Mouse (Mus musculus) neural tube, embryonic 14.5 days (tissue): ENCODE results near the gene Gnao1. TPM values are rescaled to one million over a fixed set of nuclear protein-coding genes. Genes with fewer than 3 reads are reported as not detected.

Experiments
- ATAC-seq: fragments of 200-750 bp; cut with Nextera tagmentation; 2 replicates; pipeline ENCODE4 v1.8.0; 2017; ENCODE audit warnings: low read depth, mild to moderate bottlenecking, moderate TSS enrichment, moderate library complexity
- H3K27ac ChIP-seq: fragments of 300-500 bp; sonication (generic); 2 replicates; pipeline ENCODE4 v1.5.1; 2014; ENCODE audit warnings: low read depth, mild to moderate bottlenecking, control low read depth, low read length, moderate library complexity, mixed read lengths
- H3K27me3 ChIP-seq: fragments of 300-500 bp; sonication (generic); 2 replicates; pipeline ENCODE4 v1.6.1; 2014; ENCODE audit warnings: low read length; ENCODE audit not compliant: control insufficient read depth, insufficient read depth
- H3K36me3 ChIP-seq: fragments of 300-500 bp; sonication (generic); 2 replicates; pipeline ENCODE4 v1.6.1; 2014; ENCODE audit warnings: low read length, mixed read lengths; ENCODE audit not compliant: control insufficient read depth, insufficient read depth
- H3K4me1 ChIP-seq: fragments of 300-500 bp; sonication (generic); 2 replicates; pipeline ENCODE4 v1.6.1; 2014; ENCODE audit warnings: low read length; ENCODE audit not compliant: control insufficient read depth, insufficient read depth
- H3K4me2 ChIP-seq: fragments of 300-500 bp; sonication (generic); 2 replicates; pipeline ENCODE4 v1.6.1; 2014; ENCODE audit warnings: mild to moderate bottlenecking, low read depth, low read length, control low read depth
- H3K4me3 ChIP-seq: fragments of 300-500 bp; sonication (generic); 2 replicates; pipeline ENCODE4 v1.5.1; 2014; ENCODE audit warnings: low read depth, low read length, control low read depth, mixed read lengths
- H3K9ac ChIP-seq: fragments of 300-500 bp; sonication (generic); replicated peaks from 2 replicates; pipeline ENCODE4 v1.6.1; 2014; ENCODE audit warnings: low read depth, mild to moderate bottlenecking, control low read depth, low read length, mixed read lengths
- H3K9me3 ChIP-seq: fragments of 300-500 bp; sonication (generic); 2 replicates; pipeline ENCODE4 v1.6.1; 2016; ENCODE audit warnings: low read length; ENCODE audit not compliant: control insufficient read depth
- WGBS: fragments of 180-500 bp; shearing (Covaris S2); extraction: QIAGEN DNeasy Blood & Tissue Kit; methylation state at CpG from one replicate; pipeline ENCODE4 v1.1.7; 2014; 5-methylcytosine and 5-hydroxymethylcytosine counted together
- polyA plus RNA-seq: library from polyadenylated mRNA; unstranded; fragments of >200 nt; fragmentation: Nextera tagmentation; extraction: Ambion mirVana; gene quantifications from 2 replicates; pipeline ENCODE4 v1.2.1, GENCODE M21; 2014

Gene Gnao1
- polyA plus RNA-seq, 1 experiment from 2014 or later, result 214 TPM

DNA sequence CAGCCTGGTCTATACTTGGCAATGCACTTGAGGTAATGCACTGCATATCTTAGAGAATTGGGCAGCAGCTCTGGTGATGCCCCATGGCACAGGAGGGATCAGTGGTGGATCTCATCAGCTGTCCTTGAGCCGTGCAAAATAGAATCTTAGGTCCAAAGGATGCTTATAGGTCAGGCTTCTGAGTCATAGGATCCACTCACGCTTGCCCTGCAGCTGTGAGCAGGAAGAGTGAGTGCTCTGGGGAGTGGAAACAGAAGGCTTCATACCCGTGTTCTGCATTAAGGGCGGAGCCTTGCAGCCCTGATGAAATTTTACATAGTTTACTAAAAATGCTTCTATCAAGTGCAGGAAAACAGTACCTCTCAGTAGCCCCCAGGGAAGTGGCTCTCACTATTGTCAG, 45.5 kb downstream of the Gnao1 start:
- no peak overlapping the region for H3K4me2 ChIP-seq
- no peaks in the 10 kb centered on the region for H3K36me3 ChIP-seq
- H3K27ac ChIP-seq, result no peak overlapping the region
- H3K9ac ChIP-seq, result no peak overlapping the region
- no peaks in the 10 kb centered on the region for H3K27me3 ChIP-seq
- no peak for ATAC-seq
- H3K4me3 ChIP-seq, result no peak overlapping the region
- no peaks in the 10 kb centered on the region for H3K4me1 ChIP-seq
- no peaks in the 10 kb centered on the region for H3K9me3 ChIP-seq
- 74% methylated on average over 4 of the region's 4 CpGs for WGBS

DNA sequence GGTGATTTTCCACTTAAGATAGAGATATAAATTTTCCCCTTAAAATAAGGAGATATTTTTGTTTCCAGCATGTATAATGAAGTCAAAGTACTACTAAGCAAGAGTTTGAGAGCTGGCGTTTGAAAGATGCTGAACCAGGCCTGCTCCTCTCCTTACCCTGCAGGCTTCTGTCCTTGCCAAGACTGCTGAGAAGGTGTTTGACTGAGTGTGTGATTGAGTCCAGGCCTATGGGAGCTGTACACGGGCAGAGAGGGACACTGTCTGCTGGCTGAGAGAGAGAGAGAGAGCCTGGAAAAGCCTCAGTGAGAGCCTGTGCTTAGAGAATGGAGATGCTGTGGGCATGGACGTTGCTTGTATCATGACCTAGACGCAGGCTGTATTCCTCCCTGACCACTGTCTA, 47.4 kb downstream of the Gnao1 start:
- no peak for ATAC-seq
- Histone ChIP-seq H3K9me3 (no peaks in the 10 kb centered on the region), H3K4me3 (no peak overlapping the region), H3K27ac (no peak overlapping the region), H3K4me2 (no peak overlapping the region), H3K4me1 (no peaks in the 10 kb centered on the region), H3K9ac (no peak overlapping the region), H3K27me3 (no peaks in the 10 kb centered on the region), H3K36me3 (no peaks in the 10 kb centered on the region)
- WGBS, result 83% methylated on average over 4 of the region's 4 CpGs

DNA sequence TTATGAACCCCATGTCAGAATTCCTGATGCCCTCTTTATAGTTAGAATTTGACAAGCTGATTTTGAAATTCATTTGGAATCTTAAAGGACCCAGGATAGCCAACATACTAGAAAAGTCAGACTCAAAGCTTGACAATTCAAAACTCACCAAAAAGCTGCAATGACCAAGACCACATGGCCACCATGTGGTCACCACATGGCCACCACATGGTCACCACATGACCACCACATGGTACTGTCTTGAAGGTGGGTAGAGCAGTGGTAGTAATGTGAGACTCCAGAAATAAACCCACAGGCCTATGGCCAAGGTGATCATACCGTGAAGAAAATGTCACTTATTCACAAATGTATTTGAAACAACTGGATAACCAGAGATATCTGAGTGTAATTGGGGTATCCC, 48.5 kb downstream of the Gnao1 start:
- Histone ChIP-seq H3K27me3 (no peaks in the 10 kb centered on the region), H3K4me2 (no peak overlapping the region), H3K9me3 (no peaks in the 10 kb centered on the region), H3K27ac (no peak overlapping the region), H3K9ac (no peak overlapping the region), H3K4me1 (no peaks in the 10 kb centered on the region), H3K4me3 (no peak overlapping the region), H3K36me3 (no peaks in the 10 kb centered on the region)
- 90% methylated on average over 1 of the region's 1 CpGs for WGBS
- ATAC-seq, result no peak

DNA sequence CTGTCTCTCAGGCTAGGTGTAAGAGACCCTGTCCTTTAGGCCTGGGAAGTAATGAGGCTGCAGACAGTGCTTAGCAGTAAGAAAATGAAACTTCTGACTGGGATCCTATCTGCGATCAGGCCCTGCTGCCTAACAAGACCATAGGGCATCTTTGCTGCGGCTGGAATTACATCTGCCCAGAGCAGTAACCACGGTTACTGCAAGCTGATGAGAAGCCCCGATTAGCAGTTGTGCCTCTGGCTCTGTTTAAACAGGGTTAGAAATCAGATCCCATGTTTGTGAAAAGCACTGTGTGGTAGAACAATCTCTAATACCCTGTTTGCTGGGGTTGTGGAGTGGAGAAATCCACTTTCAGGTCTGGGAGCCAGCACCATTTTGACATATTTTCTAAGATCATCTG, 50.3 kb downstream of the Gnao1 start:
- WGBS, result 36% methylated on average over 4 of the region's 4 CpGs
- Histone ChIP-seq H3K27me3 (no peaks in the 10 kb centered on the region), H3K9ac (no peak overlapping the region), H3K27ac (no peak overlapping the region), H3K4me2 (no peak overlapping the region), H3K4me3 (no peak overlapping the region), H3K4me1 (no peaks in the 10 kb centered on the region), H3K9me3 (no peaks in the 10 kb centered on the region), H3K36me3 (no peaks in the 10 kb centered on the region)
- no peak for ATAC-seq

DNA sequence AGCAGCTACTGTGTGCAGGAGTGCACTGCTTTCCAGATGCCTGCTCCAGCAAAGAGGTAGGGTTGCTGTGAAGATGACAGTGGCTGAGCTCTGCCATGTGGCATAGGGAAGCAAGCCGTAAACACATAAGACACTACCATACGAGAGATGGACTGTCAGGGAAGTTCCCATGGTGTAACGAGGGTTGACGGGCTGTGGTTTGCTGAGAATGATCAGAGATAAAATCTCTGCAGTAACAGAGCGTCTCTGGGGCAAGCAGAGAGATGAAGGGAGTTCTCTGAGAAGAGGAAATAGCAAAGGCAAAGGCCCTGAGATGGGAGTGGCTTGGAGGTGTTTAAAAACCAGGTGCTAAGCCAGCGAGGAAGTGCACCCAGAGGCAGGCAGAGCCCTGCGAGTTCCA, 54.3 kb downstream of the Gnao1 start:
- Histone ChIP-seq H3K4me2 (no peak overlapping the region), H3K4me1 (no peaks in the 10 kb centered on the region), H3K9me3 (no peaks in the 10 kb centered on the region), H3K4me3 (no peak overlapping the region), H3K9ac (no peak overlapping the region), H3K36me3 (peaks cover 1% of the 10 kb centered on the region; the same call in 1 of the 2 replicates), H3K27me3 (no peaks in the 10 kb centered on the region), H3K27ac (no peak overlapping the region)
- 78% methylated on average over 7 of the region's 7 CpGs for WGBS
- no peak for ATAC-seq

DNA sequence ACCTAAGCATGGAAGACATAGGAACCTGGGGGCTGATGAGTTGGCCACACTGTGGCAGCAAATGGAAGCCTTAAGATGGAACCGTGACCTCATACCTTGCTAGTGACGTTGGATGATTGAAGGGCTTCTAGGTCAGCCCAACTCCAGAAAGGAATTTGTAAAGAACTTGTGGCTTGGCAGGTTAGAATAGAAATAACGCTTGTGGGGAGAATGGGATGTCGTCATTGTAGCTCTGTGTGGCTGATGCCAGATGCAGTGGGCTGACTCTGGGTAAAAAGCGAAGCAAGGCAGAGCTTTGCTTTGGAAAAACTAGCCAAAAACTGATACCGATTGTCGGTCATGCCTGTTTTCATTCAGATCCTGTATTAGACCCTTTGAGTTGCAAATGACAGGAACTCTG, 56.5 kb downstream of the Gnao1 start:
- ATAC-seq, result no peak

DNA sequence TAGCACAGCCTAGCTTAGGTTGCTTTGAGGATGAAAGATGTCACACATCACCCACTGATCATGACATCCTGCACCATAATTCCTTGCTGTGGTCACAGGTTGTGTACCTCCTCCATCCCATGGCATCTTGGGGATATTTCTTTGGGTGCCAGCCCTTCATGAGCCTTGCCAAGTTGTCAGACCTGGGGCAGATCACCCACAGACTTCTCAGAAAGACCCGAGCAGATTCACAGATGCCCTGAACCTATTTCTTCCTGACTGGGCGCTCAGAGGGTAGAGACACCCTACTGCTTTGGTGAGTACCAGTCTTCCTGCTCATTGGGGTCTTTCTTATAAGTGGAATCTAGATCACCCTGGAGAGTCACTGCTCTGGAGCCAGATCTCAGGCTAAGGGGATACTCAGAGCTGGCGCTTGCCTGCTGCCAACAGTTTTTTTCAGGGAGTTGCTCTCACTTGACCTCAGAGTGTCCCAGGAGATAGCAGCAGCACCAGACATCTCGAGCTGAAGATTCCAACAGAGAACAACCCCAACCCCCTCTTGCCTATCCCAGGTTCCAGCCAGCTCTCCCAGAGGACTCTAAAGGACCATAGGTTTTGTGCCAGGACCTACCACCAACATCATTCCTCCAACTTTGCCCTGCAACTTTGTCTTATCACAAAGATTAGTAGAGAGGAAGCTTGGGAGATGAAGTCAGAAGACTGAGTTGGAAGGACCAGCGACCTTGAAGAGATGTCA, 58.9 kb downstream of the Gnao1 start:
- WGBS, result 92% methylated on average over 5 of the region's 5 CpGs
- H3K27me3 ChIP-seq, result no peaks in the 10 kb centered on the region

More for the DNA sequence above, 56.5 kb downstream of the Gnao1 start:
- Histone ChIP-seq H3K27me3 (no peaks in the 10 kb centered on the region), H3K4me1 (no peaks in the 10 kb centered on the region), H3K9me3 (no peaks in the 10 kb centered on the region), H3K4me2 (no peak overlapping the region), H3K36me3 (peaks cover 5% of the 10 kb centered on the region; the same call in 1 of the 2 replicates), H3K4me3 (no peak overlapping the region), H3K27ac (no peak overlapping the region), H3K9ac (no peak overlapping the region)
- WGBS, result 90% methylated on average over 7 of the region's 7 CpGs

DNA sequence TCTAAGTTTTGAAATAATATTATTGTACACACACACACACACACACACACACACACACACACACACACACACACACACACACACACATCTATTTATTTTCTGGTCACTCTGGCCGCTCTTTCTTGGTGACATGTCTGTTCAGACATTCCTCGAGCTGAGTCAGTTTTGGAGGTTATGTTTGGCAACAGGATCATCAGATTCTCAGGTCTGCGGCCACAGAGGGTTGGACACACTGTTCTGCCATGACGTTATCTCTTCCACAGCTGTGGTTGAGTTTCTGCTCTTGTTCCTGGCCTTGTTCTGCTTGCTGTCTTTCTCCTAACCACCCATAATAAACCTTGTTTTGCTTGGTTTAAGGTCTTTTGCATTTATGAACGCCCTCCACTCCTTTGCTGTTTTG, 61.5 kb downstream of the Gnao1 start:
- H3K9me3 ChIP-seq, result no peaks in the 10 kb centered on the region
- no peaks in the 10 kb centered on the region for H3K4me1 ChIP-seq
- no peak for ATAC-seq
- 88% methylated on average over 5 of the region's 5 CpGs for WGBS
- H3K9ac ChIP-seq, result no peak overlapping the region
- no peak overlapping the region for H3K4me3 ChIP-seq
- no peak overlapping the region for H3K27ac ChIP-seq
- H3K36me3 ChIP-seq, result peaks cover 5% of the 10 kb centered on the region; the same call in 1 of the 2 replicates
- no peak overlapping the region for H3K4me2 ChIP-seq
- H3K27me3 ChIP-seq, result no peaks in the 10 kb centered on the region

More for the DNA sequence above, 58.9 kb downstream of the Gnao1 start:
- H3K4me2 ChIP-seq, result no peak overlapping the region
- ATAC-seq, result no peak
- H3K9me3 ChIP-seq, result no peaks in the 10 kb centered on the region
- H3K9ac ChIP-seq, result no peak overlapping the region
- no peak overlapping the region for H3K4me3 ChIP-seq
- H3K27ac ChIP-seq, result no peak overlapping the region
- no peaks in the 10 kb centered on the region for H3K4me1 ChIP-seq
- peaks cover 5% of the 10 kb centered on the region; the same call in 1 of the 2 replicates for H3K36me3 ChIP-seq

DNA sequence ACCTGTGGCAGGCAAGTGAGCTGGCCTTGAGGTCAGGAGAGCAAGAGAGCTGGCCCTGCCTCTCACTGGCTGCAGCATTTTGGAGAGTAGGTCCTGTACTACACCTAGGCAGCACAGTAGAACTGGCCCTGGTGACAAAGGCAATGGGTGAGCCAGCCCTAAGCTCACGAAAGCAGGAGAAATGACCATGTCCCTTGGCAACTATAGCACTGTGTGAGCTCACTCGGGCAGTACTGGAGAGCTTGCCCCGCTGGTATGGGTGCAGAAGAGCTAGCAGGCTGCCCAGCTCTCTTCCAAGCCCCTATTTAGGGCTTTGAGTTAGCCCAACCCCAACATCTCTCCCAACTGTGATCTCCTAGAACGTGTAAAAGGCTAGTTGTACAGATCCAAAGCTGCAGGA, 68.6 kb downstream of the Gnao1 start:
- WGBS, result 92% methylated on average over 4 of the region's 4 CpGs
- Histone ChIP-seq H3K27me3 (no peaks in the 10 kb centered on the region), H3K4me3 (no peak overlapping the region), H3K27ac (no peak overlapping the region), H3K4me1 (no peaks in the 10 kb centered on the region), H3K9ac (no peak overlapping the region), H3K36me3 (no peaks in the 10 kb centered on the region), H3K4me2 (no peak overlapping the region), H3K9me3 (no peaks in the 10 kb centered on the region)
- ATAC-seq, result no peak
